Mouse (Mus musculus): ENCODE data around the gene Taar1.

- TF ChIP-seq CTCF (IDR thresholded peaks at IDR 0.05; ENCODE audit: low read depth) (no peak), EP300 (IDR thresholded peaks at IDR 0.05; ENCODE audit: low read depth) (no peak)
Measured at GRCm38 (mm10) chr10:23922468-23922867, 2.3 kb downstream of the Taar1 start.

Measured in liver, embryonic 14.5 days (tissue).